Mouse (Mus musculus) kidney, postnatal 0 days (tissue): ENCODE results near the gene Mettl14. TPM values are rescaled to one million over a fixed set of nuclear protein-coding genes. Genes with fewer than 3 reads are reported as not detected.

ENCODE experiments used
- ATAC-seq: fragments of 200-750 bp; cut with Nextera tagmentation; replicated peaks from 2 replicates; pipeline ENCODE4 v1.8.0; 2017; ENCODE audit warnings: low read depth, moderate number of reproducible peaks, moderate TSS enrichment, moderate library complexity; ENCODE audit not compliant: low FRiP score
- DNase-seq: peaks from one replicate; pipeline ENCODE4 v3.0.0-alpha.2; 2016; ENCODE audit warnings: low spot score
- H3K27ac ChIP-seq: fragments of 300-500 bp; sonication (generic); 2 replicates; pipeline ENCODE4 v1.5.1; 2014; ENCODE audit warnings: mild to moderate bottlenecking
- H3K27me3 ChIP-seq: fragments of 300-500 bp; sonication (generic); 2 replicates; pipeline ENCODE4 v1.6.1; 2014; ENCODE audit warnings: low read length, mixed read lengths; ENCODE audit not compliant: insufficient read depth
- H3K36me3 ChIP-seq: fragments of 300-500 bp; sonication (generic); 2 replicates; pipeline ENCODE4 v1.6.1; 2014; ENCODE audit warnings: low read length, mixed read lengths; ENCODE audit not compliant: insufficient read depth
- H3K4me1 ChIP-seq: fragments of 300-500 bp; sonication (generic); replicated peaks from 2 replicates; pipeline ENCODE4 v1.6.1; 2014; ENCODE audit warnings: antibody characterized with exemption, low read length, mixed read lengths; ENCODE audit not compliant: insufficient read depth
- H3K4me2 ChIP-seq: fragments of 300-500 bp; sonication (generic); 2 replicates; pipeline ENCODE4 v1.6.1; 2014; ENCODE audit warnings: mild to moderate bottlenecking, low read length, moderate library complexity, mixed read lengths
- H3K4me3 ChIP-seq: fragments of 300-500 bp; sonication (generic); replicated peaks from 2 replicates; pipeline ENCODE4 v1.5.1; 2014; ENCODE audit warnings: low read depth, low read length
- H3K9ac ChIP-seq: fragments of 300-500 bp; sonication (generic); 2 replicates; pipeline ENCODE4 v1.6.1; 2014; ENCODE audit warnings: low read depth, low read length
- H3K9me3 ChIP-seq: fragments of 300-500 bp; sonication (generic); replicated peaks from 2 replicates; pipeline ENCODE4 v1.6.1; 2016; ENCODE audit warnings: low read length, inconsistent platforms, mixed read lengths
- CTCF ChIP-seq: IDR thresholded peaks from 2 replicates; pipeline ENCODE4 v1.5.1; 2016; ENCODE audit warnings: antibody characterized with exemption, low read depth, mild to moderate bottlenecking, moderate library complexity
- WGBS: fragments of 180-500 bp; shearing (Covaris S2); extraction: QIAGEN DNeasy Blood & Tissue Kit; methylation state at CpG from one replicate; pipeline ENCODE4 v1.1.7; 2014; 5-methylcytosine and 5-hydroxymethylcytosine counted together
- polyA plus RNA-seq: library from polyadenylated mRNA; unstranded; fragments of >200 nt; fragmentation: Nextera tagmentation; extraction: Ambion mirVana; gene quantifications from 2 replicates; pipeline ENCODE4 v1.2.1, GENCODE M21; 2015

The Mettl14 gene
- polyA plus RNA-seq, 1 experiment from 2014 or later = 21.5 TPM

GRCm38 (mm10) chr3:123356377-123356991 lies 29.4 kb downstream of the Mettl14 start:
- Histone ChIP-seq H3K36me3 (peaks cover 54% of the 10 kb centered on the region), H3K4me3 (no peak overlapping the region), H3K9me3 (no peaks in the 10 kb centered on the region), H3K27ac (no peak overlapping the region), H3K4me1 (no peaks in the 10 kb centered on the region), H3K27me3 (no peaks in the 10 kb centered on the region), H3K9ac (no peak overlapping the region), H3K4me2 (no peak overlapping the region)
- no peak for DNase-seq
- ATAC-seq = no peak
- no peak for TF ChIP-seq CTCF
- 60% methylated on average over 4 of the region's 4 CpGs for WGBS

GRCm38 (mm10) chr3:123354388-123354787 lies 31.5 kb downstream of the Mettl14 start:
- H3K4me3 ChIP-seq = no peak overlapping the region
- H3K9ac ChIP-seq = no peak overlapping the region
- no peak overlapping the region for H3K27ac ChIP-seq
- TF ChIP-seq CTCF = no peak
- no peaks in the 10 kb centered on the region for H3K27me3 ChIP-seq
- 89% methylated on average over 9 of the region's 9 CpGs for WGBS
- no peaks in the 10 kb centered on the region for H3K4me1 ChIP-seq
- no peak for ATAC-seq
- DNase-seq = no peak
- H3K9me3 ChIP-seq = no peaks in the 10 kb centered on the region
- H3K4me2 ChIP-seq = no peak overlapping the region
- peaks cover 50% of the 10 kb centered on the region for H3K36me3 ChIP-seq

- no peak overlapping the region for H3K4me3 ChIP-seq
- H3K9me3 ChIP-seq = no peaks in the 10 kb centered on the region
- no peaks in the 10 kb centered on the region for H3K4me1 ChIP-seq
- WGBS = 93% methylated on average over 12 of the region's 12 CpGs
- H3K36me3 ChIP-seq = peaks cover 47% of the 10 kb centered on the region
- ATAC-seq (no peak), DNase-seq (no peak)
- no peak overlapping the region for H3K9ac ChIP-seq
- TF ChIP-seq CTCF = no peak
- no peak overlapping the region for H3K27ac ChIP-seq
- H3K27me3 ChIP-seq = no peaks in the 10 kb centered on the region
- H3K4me2 ChIP-seq = no peak overlapping the region
Observed at GRCm38 (mm10) chr3:123353661-123354060, 32.2 kb downstream of the Mettl14 start.

- peaks cover 45% of the 10 kb centered on the region for H3K36me3 ChIP-seq
- no peaks in the 10 kb centered on the region for H3K27me3 ChIP-seq
Observed at GRCm38 (mm10) chr3:123353183-123353582, 32.7 kb downstream of the Mettl14 start.

GRCm38 (mm10) chr3:123351519-123351918 lies 34.4 kb downstream of the Mettl14 start:
- DNase-seq = no peak
- Histone ChIP-seq H3K36me3 (peaks cover 40% of the 10 kb centered on the region), H3K4me3 (no peak overlapping the region), H3K9ac (no peak overlapping the region), H3K27me3 (no peaks in the 10 kb centered on the region), H3K27ac (no peak overlapping the region), H3K4me1 (no peaks in the 10 kb centered on the region), H3K4me2 (no peak overlapping the region), H3K9me3 (no peaks in the 10 kb centered on the region)
- TF ChIP-seq CTCF = no peak
- no peak for ATAC-seq
- WGBS = 83% methylated on average over 2 of the region's 2 CpGs

More at GRCm38 (mm10) chr3:123353183-123353582, 32.7 kb downstream of the Mettl14 start:
- 73% methylated on average over 6 of the region's 6 CpGs for WGBS
- DNase-seq = peak; percentile 87
- no peaks in the 10 kb centered on the region for H3K9me3 ChIP-seq
- peak; percentile 73 for TF ChIP-seq CTCF
- H3K9ac ChIP-seq = no peak overlapping the region
- no peak overlapping the region for H3K27ac ChIP-seq
- ATAC-seq = no peak
- no peak overlapping the region for H3K4me2 ChIP-seq
- no peak overlapping the region for H3K4me3 ChIP-seq
- no peaks in the 10 kb centered on the region for H3K4me1 ChIP-seq

- DNase-seq (no peak), ATAC-seq (no peak)
- H3K9ac ChIP-seq = no peak overlapping the region
- no peak overlapping the region for H3K4me2 ChIP-seq
- no peak overlapping the region for H3K4me3 ChIP-seq
- no peak overlapping the region for H3K27ac ChIP-seq
- 82% methylated on average over 8 of the region's 8 CpGs for WGBS
- H3K4me1 ChIP-seq = no peaks in the 10 kb centered on the region
- no peak for TF ChIP-seq CTCF
- no peaks in the 10 kb centered on the region for H3K9me3 ChIP-seq
- H3K27me3 ChIP-seq = no peaks in the 10 kb centered on the region
- H3K36me3 ChIP-seq = peaks cover 39% of the 10 kb centered on the region
Observed at GRCm38 (mm10) chr3:123350602-123351001, 35.3 kb downstream of the Mettl14 start.
